Mouse (Mus musculus) heart, postnatal 0 days (tissue): ENCODE measurements around the gene Fa2h. TPM values are rescaled to one million over a fixed set of nuclear protein-coding genes. Genes with fewer than 3 reads are reported as not detected.
A peak's percentile ranks its signal among the peaks of the same experiment; 100 is the strongest.

Experiments used
- ATAC-seq: fragments of 200-750 bp; cut with Nextera tagmentation; 2 replicates; pipeline ENCODE4 v1.8.0; 2017; ENCODE audit warnings: low read depth, moderate number of reproducible peaks, moderate library complexity; ENCODE audit not compliant: insufficient read depth
- DNase-seq: peaks from one replicate; pipeline ENCODE4 v3.0.0-alpha.2; 2016; ENCODE audit warnings: low spot score
- H3K27ac ChIP-seq: fragments of 300-500 bp; sonication (generic); 2 replicates; pipeline ENCODE4 v1.5.1; 2014; ENCODE audit warnings: low read depth, mild to moderate bottlenecking
- H3K27me3 ChIP-seq: fragments of 300-500 bp; sonication (generic); 2 replicates; pipeline ENCODE4 v1.6.1; 2014; ENCODE audit warnings: low read length, mixed read lengths; ENCODE audit not compliant: control insufficient read depth, insufficient read depth
- H3K36me3 ChIP-seq: fragments of 300-500 bp; sonication (generic); replicated peaks from 2 replicates; pipeline ENCODE4 v1.6.1; 2014; ENCODE audit warnings: low read length, mixed read lengths; ENCODE audit not compliant: control insufficient read depth, insufficient read depth
- H3K4me1 ChIP-seq: fragments of 300-500 bp; sonication (generic); 2 replicates; pipeline ENCODE4 v1.6.1; 2014; ENCODE audit warnings: antibody characterized with exemption; ENCODE audit not compliant: control insufficient read depth, insufficient read depth
- H3K4me2 ChIP-seq: fragments of 300-500 bp; sonication (generic); 2 replicates; pipeline ENCODE4 v1.6.1; 2014; ENCODE audit warnings: low read depth, mild to moderate bottlenecking, low read length, moderate library complexity
- H3K4me3 ChIP-seq: fragments of 300-500 bp; sonication (generic); 2 replicates; pipeline ENCODE4 v1.5.1; 2014; ENCODE audit warnings: low read depth, low read length
- H3K9ac ChIP-seq: fragments of 300-500 bp; sonication (generic); replicated peaks from 2 replicates; pipeline ENCODE4 v1.6.1; 2014; ENCODE audit warnings: low read depth, low read length, mixed read lengths
- H3K9me3 ChIP-seq: fragments of 300-500 bp; sonication (generic); replicated peaks from 2 replicates; pipeline ENCODE4 v1.6.1; 2016; ENCODE audit warnings: low read length; ENCODE audit not compliant: control insufficient read depth
- CTCF ChIP-seq: IDR thresholded peaks from 2 replicates; pipeline ENCODE4 v1.5.1; 2016; ENCODE audit warnings: antibody characterized with exemption, control low read depth, low read depth
- EP300 ChIP-seq: IDR thresholded peaks from 2 replicates; pipeline ENCODE4 v1.6.1; 2016; ENCODE audit warnings: antibody characterized with exemption, low read depth
- WGBS: fragments of 180-500 bp; shearing (Covaris S2); extraction: QIAGEN DNeasy Blood & Tissue Kit; methylation state at CpG from one replicate; pipeline ENCODE4 v1.1.7; 2014; 5-methylcytosine and 5-hydroxymethylcytosine counted together
- polyA plus RNA-seq: library from polyadenylated mRNA; unstranded; fragments of >200 nt; fragmentation: Nextera tagmentation; extraction: Ambion mirVana; gene quantifications from 2 replicates; pipeline ENCODE4 v1.2.1, GENCODE M21; 2015
- total RNA-seq: library from RNA; depleted of rRNA; stranded (reverse); fragments of >200 nt; gene quantifications from 2 replicates; pipeline ENCODE4 v1.2.3, GENCODE M21; 2014; ENCODE audit warnings: low replicate concordance

The Fa2h gene
- total and polyA plus RNA-seq, 2 experiments from 2014 or later, result 5.5 TPM; not detected in 1

DNA sequence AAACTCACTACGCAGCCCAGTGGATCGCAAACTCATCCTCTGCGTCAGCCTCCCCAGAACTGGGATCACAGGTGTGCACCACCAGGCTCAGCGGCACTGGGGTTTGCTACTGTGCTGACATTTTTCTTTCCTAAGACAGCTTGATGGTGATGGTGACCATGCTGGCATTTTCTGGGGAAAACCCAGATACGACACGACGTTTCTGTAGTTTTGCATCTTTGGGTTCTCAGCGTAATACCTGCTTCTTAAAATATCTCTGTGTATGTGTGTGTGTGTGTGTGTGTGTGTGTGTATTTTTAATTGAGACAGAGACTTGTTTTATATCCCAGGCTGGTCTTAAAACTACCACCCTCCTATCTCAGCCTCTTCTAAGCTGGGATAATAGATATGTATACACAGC is 26.3 kb downstream of the Fa2h start:
- Histone ChIP-seq H3K4me2 (peak overlapping the region; percentile 44), H3K27ac (no peak overlapping the region), H3K27me3 (no peaks in the 10 kb centered on the region), H3K9ac (no peak overlapping the region), H3K9me3 (no peaks in the 10 kb centered on the region), H3K36me3 (no peaks in the 10 kb centered on the region), H3K4me3 (0 out of 2 replicates have a peak overlapping the region, but pooled peaks have one; percentile 5), H3K4me1 (no peaks in the 10 kb centered on the region)
- ATAC-seq (no peak), DNase-seq (no peak)
- WGBS, result 79% methylated on average over 8 of the region's 8 CpGs
- TF ChIP-seq EP300 (no peak), CTCF (no peak)

DNA sequence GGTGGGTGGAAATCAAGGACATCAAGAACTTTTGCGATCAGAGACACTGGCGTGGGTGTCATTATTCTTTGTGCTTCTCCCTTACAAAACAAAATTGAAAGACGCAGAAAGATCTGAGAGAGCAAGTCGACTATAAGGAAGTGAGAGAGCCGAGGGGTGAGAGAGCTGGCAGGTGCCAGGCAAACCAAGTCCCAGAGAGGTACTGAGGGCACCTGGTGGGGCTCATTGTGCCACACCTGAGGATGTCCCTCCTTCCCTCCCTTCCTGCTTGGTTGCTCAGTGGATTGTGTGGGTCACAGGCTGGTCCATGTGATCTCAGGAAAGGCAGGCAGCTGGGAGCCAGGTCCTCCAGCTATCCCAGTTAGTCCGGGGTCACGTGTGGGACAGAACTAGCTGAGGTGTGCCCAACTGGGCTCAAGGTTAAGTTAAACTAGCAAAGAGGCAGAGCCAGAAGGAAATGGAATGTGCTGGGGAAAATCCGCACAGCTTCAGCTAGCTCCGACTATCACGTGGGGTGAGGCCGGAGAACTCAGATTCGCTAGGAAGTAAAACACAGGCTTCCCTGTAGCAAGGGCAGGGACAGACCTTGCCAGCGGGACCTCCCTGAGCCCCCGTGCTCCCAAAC is 26.9 kb downstream of the Fa2h start:
- 28% methylated on average over 14 of the region's 14 CpGs for WGBS
- H3K27ac ChIP-seq, result no peak overlapping the region
- no peaks in the 10 kb centered on the region for H3K27me3 ChIP-seq
- no peaks in the 10 kb centered on the region for H3K9me3 ChIP-seq
- H3K4me2 ChIP-seq, result peak overlapping the region; percentile 44
- peak; percentile 20 for DNase-seq
- no peak overlapping the region for H3K9ac ChIP-seq
- TF ChIP-seq CTCF (no peak), EP300 (no peak)
- H3K4me3 ChIP-seq, result 0 out of 2 replicates have a peak overlapping the region, but pooled peaks have one; percentile 5
- H3K4me1 ChIP-seq, result no peaks in the 10 kb centered on the region
- ATAC-seq, result peak; percentile 82
- H3K36me3 ChIP-seq, result no peaks in the 10 kb centered on the region

DNA sequence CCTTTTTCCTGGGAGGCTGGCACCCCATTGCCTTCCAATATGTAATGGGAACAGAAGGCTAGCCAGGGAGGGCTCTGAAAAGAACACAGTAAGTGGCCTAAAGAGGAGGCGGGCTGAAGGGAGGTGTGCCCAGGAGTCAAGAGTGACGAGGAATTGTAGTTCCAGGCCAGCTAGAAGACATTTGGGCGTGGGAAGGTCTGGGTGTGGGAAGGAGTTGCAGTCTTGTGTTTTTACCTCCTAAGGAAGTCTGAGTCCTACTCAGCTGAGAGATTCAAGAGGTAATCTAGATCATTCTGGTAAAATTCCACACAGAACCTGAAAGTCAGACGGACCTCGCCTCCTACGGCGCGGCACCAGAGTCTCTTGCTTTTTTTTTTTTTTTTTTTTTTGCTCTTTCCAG is 30.1 kb downstream of the Fa2h start:
- H3K9ac ChIP-seq, result no peak overlapping the region

DNA sequence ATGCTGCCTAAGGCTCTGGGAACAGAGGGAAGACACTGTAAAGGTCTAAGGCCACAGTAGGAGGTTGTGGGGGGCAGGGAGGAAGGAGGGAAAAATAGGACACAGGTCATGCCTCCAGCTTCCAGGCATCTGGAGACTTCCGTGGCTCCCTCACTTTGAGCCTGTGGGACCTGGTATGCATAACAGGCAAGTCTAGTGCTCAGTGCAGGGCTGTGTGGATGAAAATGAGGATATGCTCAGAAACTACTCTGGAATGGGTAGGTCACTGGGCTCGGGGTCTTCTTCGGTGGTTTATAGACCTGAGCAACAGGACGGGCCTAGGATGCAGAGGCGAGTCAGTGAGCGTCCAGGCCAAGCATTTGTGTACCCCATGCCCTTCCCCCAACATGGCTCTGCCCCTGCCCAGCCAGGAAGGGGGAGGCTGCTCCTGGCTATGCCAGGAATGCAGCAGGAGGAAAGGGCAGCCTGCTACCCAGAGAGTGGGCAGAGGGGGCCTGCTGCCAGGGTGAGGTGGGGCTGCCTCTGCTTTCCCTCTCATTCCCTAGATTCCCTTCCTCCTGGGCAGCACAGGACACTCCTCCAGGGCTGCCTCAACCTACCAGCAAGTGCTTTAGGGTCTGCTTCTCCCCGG is 32.9 kb downstream of the Fa2h start:
- Histone ChIP-seq H3K9me3 (no peaks in the 10 kb centered on the region), H3K4me2 (no peak overlapping the region), H3K4me1 (no peaks in the 10 kb centered on the region), H3K36me3 (no peaks in the 10 kb centered on the region), H3K4me3 (no peak overlapping the region), H3K27me3 (no peaks in the 10 kb centered on the region), H3K9ac (no peak overlapping the region), H3K27ac (no peak overlapping the region)
- ATAC-seq (peak; percentile 44; the same call in 1 of the 2 replicates), DNase-seq (no peak)
- TF ChIP-seq CTCF (no peak), EP300 (no peak)
- 53% methylated on average over 7 of the region's 7 CpGs for WGBS

More for the DNA sequence above, 30.1 kb downstream of the Fa2h start:
- 72% methylated on average over 8 of the region's 8 CpGs for WGBS
- no peak overlapping the region for H3K4me2 ChIP-seq
- no peak for DNase-seq
- TF ChIP-seq EP300 (no peak), CTCF (no peak)
- ATAC-seq, result no peak
- H3K27ac ChIP-seq, result no peak overlapping the region
- no peaks in the 10 kb centered on the region for H3K9me3 ChIP-seq
- no peak overlapping the region for H3K4me3 ChIP-seq
- no peaks in the 10 kb centered on the region for H3K27me3 ChIP-seq
- H3K36me3 ChIP-seq, result no peaks in the 10 kb centered on the region
- no peaks in the 10 kb centered on the region for H3K4me1 ChIP-seq

DNA sequence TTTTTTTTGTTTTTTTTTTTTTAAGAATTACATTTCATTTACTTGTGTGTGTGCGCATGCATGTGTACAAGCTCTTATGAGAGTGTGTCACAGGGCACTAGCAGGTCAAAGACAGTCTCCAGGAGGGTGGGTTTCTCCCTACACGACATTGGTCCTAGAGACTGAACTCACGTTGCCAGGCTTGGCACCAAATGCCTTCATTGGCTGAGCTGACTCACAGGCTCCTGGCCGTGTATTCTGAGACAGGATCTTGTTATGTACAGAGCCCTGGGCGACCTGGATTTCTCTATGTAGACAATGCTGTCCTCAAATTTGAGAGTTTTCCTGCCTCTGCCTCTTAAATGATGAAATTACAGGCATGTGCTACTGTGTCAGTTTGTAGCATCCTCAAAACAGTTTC is 33.7 kb downstream of the Fa2h start:
- Histone ChIP-seq H3K27ac (no peak overlapping the region), H3K4me3 (no peak overlapping the region), H3K9ac (no peak overlapping the region), H3K9me3 (no peaks in the 10 kb centered on the region), H3K27me3 (no peaks in the 10 kb centered on the region), H3K4me1 (no peaks in the 10 kb centered on the region), H3K4me2 (no peak overlapping the region), H3K36me3 (no peaks in the 10 kb centered on the region)
- WGBS, result 74% methylated on average over 5 of the region's 5 CpGs
- TF ChIP-seq CTCF (no peak), EP300 (no peak)
- ATAC-seq (no peak), DNase-seq (no peak)
